Mouse (Mus musculus) neutrophil, adult 5-6 weeks (primary cell): ENCODE results near the gene Slc26a5. TPM values are rescaled to one million over a fixed set of nuclear protein-coding genes. Genes with fewer than 3 reads are reported as not detected.

ENCODE experiments used
- ATAC-seq: fragments of 151-379, 151-347 bp; 2 replicates; pipeline ENCODE4 v1.8.0; 2017; ENCODE audit warnings: mild to moderate bottlenecking, moderate TSS enrichment; ENCODE audit not compliant: insufficient number of reproducible peaks, poor library complexity, low FRiP score, severe bottlenecking; ENCODE audit errors: extremely low read depth
- total RNA-seq: library from RNA; stranded (forward); fragments of 200-1000 nt; gene quantifications from 2 replicates; pipeline ENCODE4 v1.2.3, GENCODE M21; 2017

Gene Slc26a5
- total RNA-seq, result not detected in 2 replicates

DNA sequence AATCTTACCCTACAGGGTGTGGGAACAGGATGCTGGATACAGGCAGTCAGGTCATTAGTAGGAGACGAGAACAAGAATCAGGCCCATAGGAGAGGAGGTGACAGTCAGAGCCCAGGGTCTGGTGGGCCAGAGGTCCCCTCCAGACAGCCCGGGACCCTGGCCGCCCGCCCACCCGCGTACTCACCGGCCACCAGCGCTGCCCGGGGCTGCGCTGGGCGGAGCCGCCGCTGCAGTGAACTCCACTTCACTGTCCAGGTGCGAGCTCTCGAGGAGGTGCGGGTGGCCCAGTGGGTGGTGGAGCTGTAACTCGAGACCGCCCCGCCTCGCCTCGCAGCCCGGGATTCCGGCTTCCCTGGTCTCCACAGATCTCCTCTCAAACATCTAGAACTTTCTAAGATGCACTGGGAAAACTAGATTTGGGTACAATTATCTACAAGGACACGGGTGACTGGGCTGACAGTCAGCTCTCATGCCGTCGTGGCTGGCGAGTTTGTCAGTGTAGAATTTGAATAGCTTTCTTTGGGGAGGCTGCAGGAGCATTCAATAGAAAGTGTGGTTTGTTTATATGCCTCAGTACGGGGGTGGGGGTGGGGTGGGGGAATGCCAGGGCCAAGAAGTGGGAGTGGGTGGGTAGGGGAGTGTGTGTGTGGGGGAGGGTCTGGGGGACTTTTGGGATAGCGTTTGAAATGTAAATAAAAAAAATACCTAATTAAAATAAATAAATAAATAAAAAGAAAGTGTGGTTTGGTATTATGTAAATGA is at the start of gene Slc26a5:
Slc26a5 (minus strand) TSS at position 259 of the 762 bp plus-strand sequence.
- ATAC-seq, result no peak

DNA sequence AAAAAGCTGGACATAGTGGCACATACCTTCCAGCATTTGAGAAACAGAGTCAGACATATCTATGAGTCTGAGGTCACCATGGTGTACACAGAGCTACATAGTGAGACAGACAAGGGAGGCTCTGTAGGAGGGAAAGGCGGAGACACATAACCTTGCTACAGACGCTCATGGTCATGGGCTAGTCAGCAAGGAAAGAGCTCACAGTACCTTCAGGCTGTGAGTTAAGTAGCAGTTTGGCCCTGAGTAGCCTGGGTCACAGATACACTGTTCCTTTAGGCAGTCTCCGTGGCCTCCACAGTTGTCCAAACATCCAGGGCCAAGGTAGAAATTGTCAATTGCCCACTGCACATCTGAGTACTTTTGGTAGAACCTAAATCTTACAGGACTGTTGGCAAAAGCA is 49.4 kb upstream of the Slc26a5 start:
- ATAC-seq, result no peak

DNA sequence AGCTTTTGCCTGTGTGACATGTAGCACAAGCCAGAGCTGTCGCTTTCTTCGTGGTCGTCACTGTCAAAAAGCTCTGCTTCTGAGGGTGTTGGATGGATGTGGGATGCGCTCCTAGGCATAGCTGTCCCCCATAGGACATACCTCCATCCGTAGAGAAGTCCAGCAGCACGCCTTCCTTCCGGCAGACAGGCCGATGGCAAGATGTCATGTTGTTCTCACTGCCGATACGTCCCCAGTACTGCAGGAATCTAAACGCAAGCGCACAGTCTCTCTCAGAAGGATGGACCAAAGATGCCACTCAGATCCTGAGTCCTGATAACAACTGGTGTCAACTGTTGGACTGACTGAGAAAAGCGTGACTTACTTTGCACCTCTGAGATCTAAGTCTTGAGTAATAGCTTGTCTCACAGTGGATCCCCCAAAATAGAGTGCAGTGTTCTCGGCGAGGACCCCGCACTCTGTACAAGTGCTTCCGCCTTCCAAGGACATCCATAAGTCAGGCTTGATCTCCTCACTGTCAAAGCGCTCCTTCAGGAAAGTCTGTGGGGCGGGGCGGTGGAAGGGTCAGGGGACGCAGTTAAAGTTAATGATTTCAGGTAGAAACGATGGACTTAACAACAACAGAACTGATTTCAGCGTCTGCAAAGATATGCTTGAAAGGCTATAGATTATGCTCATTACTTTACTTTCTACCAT is 47.6 kb upstream of the Slc26a5 start:
- no peak for ATAC-seq

DNA sequence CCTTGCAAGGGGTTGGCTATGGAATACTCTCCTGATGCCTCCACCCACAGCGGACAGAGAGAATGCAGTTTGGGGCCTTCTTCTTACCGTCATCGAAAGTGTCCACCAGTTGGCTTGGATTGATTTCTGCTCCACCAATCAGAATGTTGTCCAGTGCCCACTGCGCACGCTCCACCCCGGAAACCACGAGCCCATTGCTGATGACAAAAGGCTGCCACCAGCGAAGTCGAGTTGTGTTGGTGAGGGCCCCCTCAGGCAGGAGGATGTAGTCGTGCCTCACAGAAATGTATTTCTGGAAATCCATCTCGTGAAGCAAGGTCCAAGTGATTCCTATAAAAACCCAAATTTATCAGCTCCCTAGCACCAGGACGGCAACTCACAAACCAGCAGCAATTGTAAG is 45.3 kb upstream of the Slc26a5 start:
- no peak for ATAC-seq

DNA sequence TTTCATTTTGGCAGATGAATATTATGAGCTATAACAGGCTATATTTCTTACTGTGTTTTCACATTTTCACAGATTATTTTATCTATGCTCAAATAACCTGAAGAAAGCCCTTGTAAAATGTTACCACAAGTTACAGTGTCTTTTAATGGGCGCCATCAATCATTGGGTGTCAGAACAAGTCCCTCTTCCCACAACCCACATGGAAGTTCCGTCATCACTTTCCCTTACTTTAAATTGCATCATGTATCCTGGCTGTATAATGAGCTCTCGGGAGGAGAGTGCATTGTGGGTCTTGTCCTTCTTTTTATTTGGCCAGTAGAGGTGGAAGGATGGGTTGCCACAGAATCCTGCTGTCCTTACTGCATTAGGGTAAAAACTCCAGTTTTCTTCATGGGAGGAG is 44.3 kb upstream of the Slc26a5 start:
- no peak for ATAC-seq

DNA sequence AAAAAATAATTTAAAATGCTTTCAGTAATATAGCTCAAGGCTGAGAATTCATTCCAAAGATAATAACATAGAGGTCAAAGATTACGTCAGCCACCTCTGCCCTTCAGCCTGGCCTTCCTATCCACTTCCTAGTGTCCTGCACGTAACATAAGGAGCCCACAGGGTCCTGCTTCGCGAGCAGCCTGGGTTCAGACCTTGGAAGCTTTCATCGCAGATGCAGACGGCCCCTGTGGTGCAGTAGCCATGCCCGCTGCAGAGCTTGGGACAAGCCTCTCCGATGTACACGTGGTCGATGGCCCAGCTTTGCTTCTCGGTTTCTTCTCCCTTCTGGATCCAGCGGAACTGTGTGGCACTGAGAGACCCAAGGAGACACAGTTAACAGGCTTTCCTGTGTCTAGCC is 36.0 kb upstream of the Slc26a5 start:
- no peak for ATAC-seq

DNA sequence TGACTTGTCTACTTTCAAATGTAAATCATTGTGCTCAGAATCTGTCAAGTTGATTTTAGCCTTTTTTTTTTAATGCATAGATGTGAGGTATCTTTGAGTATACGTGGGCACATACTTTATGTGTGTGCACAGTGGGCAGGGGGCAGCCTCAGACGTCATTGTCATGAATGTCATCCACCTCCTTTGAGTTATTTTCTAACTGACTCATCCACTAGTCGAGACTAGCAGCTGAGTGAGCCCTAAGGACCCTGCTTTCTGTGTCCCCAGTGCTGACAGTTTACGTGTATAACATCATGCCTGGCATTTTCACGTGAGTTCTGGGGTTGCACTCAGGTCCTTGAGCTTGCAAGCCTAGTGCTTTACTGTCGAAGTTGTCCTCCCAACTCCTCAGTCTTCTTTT is 35.5 kb upstream of the Slc26a5 start:
- no peak for ATAC-seq

DNA sequence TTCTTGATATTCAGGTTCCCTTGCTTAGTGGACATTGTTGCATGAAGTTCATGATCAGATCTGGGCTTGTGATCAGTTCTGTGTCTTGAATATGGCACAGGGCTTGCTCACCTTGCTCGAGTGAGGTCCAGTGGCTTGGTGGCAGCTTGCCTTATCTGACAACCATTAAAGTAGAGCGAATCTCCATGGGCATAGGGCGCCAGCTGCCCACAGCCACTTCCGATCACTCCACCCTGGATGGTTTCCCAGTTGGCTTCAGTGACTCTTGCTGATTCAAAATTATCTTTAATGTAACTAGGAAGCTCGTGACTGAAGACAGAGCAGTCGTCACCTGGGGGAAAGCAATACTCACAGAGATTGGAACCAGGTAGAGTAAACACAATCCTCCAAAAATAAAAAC is 33.5 kb upstream of the Slc26a5 start:
- ATAC-seq, result no peak

DNA sequence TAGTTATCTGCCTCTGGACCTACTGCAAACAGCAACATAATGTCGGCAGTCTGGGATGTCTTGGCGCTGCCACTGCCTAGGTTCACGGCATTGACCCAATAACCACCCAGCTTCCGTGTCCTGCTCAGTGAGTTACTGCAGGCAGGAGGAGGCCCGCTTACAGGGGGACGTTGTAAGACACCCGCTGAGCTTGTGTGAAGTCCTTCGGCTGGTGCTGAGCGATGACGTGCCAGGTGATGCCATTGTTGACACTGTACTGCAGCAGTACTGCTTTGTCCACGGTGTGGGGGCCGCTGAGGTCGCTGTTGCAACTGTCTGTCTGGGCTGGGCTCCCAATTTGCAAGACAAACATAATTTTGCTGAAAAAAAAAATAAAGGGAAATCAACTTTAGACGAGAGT is 31.2 kb upstream of the Slc26a5 start:
- no peak for ATAC-seq

DNA sequence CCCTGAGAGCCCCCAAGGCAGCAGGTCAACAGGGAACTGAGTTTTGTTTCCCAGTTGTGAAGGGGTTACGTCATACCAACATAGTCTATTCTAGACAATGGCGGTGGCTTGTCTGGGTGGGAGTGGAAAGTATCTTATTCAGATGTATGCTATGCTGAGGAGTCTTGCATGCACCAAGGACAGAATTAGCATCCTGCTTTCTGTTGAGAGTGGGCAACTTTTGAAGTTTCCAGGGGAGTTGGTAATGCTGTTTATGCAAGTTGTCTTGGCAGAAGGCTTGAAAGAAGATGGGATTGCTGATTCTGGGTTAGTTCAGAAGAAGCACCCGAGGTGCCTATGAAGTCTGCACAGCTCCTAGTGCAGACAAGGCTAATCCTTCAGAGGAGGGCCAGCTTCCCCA is 28.8 kb upstream of the Slc26a5 start:
- no peak for ATAC-seq

DNA sequence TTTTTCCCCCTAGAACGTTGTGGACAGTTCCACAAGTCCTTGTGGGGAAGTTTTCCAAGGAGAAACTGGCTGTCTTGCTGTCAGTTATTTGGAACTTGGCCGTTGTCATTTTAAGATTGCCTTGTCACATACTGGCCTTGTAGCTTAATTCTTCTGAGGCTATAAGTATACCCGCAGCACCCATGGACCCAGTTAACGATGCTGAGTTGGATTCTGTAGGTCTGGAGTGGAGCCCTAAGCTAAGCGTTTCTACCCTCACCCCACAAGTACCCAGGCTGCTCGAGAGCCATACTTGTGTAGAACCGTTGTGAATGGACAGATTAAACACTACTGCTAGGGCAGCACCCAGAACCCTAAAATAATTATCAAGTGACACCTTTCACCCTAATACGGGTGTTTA is 1.3 kb upstream of the Slc26a5 start:
- ATAC-seq, result no peak

DNA sequence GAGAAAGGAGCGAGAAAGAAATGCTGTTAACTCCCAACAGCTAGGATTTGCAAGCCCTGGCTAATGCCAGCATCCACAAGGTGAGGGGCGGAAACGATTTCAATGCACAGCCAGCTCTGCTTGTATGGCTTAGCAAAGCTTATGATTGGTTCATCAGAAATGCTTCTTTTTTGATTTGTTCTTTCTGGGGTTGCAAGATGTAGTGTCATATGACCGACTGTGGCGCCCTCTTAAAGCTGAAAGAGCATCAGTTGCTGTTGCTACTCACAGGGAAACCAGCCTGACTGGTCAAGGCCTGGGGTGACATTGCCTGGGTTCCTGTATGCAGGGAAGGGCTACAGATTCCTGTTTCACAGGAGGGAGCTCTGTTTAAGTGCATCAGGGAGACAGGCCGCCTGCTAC is 908 bp upstream of the Slc26a5 start:
- no peak for ATAC-seq

DNA sequence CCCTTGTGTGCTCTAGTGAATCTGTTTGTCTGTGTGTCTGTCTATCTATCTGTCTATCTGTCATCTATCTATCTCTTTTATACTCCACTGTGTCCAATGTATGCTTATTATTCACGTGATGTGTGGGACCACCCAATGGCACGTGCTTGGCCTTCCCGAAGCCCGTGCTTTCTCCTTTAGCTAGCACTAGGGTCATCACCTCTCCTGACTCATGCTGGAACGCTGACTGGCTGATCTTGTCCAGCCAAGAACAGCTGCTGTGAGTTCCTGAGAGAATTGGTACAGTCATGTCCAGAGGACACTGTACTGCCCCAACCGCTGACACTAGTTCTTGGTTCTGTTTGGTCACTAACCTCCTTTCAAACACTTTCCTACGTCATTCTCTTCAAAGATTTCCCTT is 6.8 kb downstream of the Slc26a5 start:
- no peak for ATAC-seq

DNA sequence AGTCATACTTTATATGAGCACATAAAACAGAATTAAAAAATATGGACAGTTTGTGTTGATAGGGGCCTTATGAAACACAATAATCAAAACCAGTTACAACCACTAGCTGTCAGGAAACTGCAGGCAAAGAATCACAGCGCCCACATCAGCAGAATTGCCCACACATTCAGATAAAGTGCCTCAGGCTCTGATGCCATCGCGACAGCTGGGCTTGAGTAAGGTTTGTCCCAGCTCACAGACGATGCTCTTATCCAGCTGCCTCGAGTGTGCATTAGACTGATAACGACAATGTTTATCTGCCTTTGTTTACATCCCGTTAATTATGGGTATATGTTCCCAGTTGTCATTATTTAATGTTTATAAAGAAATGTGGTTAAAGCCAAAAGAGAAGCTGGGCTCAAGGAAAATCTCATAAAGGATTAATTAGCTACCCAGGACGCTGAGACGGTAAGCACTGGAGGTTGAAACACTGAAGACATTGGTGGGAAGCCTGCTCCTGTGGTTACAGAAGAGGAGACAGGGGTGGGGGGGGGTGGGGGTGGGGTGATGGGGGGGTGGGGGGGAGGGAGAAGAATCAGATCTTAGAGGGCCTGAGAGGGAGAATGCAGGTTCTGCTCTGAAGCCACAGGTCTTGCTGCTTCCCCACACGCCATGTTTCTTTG is 13.6 kb downstream of the Slc26a5 start:
- ATAC-seq, result no peak

DNA sequence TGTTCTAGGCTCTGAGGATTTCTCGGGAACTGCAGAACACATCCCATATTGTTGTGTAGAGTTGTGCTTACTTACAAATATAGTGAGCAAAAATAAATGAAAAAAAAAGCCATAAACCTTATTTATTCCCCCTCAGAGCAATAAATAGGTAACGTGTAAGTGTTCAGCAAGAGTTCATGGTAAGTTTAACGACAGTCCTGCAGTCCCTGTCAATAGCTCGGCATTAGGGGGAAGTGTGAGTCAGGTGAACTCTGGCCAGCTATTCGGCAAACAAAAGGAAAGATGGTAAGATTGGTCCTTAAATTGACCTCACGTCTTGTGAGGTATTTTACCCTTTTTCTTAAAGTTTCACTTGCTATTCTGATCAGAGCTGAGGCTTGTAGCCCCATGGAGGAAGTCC is 18.0 kb downstream of the Slc26a5 start:
- ATAC-seq, result no peak

DNA sequence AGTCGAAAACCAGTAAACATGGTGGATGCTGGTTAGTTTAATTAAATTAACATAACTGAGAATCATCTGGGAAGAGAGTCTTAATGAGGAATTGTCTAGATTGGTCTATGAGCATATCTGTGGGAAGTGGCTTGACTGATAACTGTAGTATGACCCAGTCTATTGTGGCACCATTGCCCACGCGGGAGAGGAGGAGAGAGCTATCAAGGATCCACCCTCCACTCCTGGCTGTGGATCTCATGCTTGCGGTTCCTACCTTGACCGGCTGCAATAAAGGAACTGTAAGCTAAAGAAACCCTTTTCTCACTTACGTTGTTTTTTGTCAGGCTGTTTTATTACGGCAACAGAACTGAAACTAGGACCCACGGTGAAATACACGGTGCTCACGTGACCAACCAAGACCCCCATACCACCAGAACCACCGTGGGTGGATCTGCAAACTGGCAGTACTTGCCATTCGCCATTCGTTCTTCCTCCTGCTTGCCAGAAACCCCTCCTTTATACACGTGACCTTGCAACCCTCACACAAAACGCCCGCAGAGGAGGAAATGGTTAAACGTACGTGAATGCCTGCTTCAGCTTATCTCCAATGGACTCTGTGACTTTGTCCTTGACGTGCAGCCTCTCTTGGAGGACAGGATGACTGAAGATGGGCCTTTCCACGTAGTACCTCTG is 18.7 kb downstream of the Slc26a5 start:
- ATAC-seq, result no peak

DNA sequence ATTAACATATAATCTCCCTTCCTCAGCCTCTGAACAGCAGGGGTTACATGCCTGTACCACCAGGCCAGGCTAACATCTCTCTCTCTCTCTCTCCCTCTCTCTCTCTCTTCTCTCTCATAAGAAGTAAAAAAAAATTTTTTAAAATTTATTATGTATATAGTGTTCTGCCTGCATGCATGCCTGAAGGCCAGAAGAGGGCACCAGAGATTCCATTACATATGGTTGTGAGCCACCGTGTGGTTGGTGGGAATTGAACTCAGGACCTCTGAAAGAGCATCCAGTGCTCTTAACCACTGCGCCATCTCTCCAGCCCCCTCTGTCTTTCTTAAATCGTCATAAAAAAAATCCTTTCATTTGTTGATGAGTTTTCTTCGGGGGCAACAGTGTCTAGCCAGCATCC is 20.7 kb downstream of the Slc26a5 start:
- ATAC-seq, result no peak

DNA sequence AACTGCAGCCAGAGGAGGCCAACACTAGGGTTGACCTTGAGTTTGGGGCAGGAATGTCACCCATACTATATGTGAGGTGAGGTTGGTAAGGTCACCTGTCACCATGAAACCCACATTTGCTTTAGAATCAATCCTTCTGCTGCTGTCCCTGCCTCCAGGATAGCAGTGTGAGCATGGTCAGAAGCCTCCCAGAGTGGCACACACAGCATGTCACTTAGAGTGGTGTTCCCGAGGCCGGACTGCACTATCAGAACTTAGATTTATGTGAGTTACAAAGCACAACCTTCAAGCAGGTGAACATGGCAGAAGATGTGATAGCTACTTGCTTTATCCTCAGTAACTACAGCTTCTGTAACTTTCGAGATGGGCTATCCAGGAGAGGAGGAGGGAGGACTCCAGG is 33.6 kb downstream of the Slc26a5 start:
- no peak for ATAC-seq

DNA sequence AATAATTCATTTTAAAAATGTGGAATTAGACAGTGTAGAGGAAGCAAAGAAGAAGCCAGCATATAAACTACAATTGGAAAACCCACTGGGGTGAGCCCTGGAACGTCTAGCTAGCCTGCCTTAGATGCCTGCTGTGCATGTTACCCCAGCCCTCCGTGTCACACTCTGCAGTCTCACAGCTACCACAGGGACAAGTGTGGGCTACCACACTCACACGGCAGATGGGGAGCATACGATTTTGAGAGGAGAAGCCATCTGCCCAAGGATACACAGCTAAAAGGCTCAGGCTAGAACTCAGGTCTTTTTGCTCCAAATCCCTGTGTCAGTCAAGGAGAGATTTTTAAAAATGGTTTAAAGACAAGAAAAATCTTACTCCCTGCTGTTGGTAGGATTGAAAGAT is 36.5 kb downstream of the Slc26a5 start:
- ATAC-seq, result no peak

DNA sequence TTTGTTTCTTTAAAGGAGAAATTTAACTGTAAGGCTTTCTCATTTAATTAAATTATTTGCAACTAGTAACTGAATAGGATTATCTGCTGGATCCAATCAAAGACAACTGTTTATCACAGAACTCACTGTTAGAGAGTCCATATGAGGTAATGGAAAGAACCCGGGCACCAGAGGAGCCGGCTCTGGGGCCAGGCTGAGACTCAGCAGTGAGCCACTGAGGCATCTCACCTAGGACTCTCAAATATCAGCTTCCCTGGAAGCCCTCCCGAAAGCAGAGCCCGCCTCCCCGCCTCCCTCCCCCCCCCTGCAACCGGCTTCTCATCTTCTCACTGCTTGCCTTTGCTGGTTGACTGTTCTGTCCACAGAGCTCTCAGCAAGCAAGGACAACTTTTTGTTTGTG is 37.8 kb downstream of the Slc26a5 start:
- no peak for ATAC-seq
